Mouse (Mus musculus): ENCODE measurements around the gene Nub1.
A peak's percentile ranks its signal among the peaks of the same experiment; 100 is the strongest.

Gene Nub1

DNA sequence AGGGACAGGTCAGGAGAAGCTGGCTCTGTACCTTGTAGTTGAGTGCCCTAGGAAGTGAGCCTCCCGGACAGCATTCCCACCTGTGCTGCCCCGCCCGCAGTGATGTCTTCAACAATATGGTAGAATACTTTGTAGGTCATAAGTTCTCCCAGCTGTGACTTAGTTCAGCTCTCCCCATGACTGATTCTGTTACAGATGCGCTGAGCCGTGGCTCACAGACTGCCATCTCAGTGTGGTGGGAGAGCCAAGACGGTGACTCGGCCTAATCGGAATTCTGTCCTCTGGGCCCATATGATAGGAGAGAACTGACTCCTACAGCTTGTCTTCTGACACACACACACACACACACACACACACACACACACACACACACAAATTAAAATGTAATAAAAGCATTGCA lies 19.3 kb downstream of the Nub1 start:
- DNase-seq, result no peak

DNA sequence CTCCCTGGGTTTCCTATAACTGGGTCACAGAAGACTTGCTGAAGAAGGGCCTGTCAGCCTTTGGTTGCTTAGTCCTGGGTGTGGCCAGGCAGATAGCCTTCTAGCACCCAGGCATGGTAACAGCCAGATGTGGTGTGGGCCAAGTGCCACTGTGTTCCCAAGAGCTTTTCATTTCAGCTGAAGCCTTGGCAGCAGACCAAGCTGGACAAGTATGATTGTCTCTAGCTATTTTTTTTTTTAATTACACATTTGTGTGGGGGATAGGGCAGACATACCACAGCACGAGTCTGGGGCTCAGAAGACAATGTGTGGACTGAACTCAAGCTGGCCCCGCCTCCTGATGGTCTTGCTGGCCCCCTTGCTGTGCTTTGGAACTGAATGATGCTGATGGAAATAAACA lies 24.6 kb downstream of the Nub1 start:
- DNase-seq, result peak; percentile 16

DNA sequence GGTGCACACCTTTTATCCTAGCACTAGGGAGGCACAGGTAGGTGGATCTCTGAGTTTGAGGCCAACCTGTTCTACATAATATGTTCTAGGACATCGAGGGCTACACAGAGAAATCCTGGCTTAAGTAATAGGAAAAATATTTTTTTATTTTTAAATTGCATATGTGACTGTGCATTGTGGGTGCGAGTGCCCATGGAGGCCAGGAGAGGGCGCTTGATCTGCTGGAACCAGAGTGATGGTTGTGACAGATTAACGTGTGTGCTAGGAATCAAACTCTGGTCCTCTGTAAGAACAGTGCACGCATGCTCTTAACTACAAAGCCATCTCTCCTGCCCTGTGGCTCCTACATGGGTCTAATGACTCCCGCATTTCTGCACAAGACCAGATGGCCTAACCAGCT lies 26.3 kb downstream of the Nub1 start:
- DNase-seq, result no peak

DNA sequence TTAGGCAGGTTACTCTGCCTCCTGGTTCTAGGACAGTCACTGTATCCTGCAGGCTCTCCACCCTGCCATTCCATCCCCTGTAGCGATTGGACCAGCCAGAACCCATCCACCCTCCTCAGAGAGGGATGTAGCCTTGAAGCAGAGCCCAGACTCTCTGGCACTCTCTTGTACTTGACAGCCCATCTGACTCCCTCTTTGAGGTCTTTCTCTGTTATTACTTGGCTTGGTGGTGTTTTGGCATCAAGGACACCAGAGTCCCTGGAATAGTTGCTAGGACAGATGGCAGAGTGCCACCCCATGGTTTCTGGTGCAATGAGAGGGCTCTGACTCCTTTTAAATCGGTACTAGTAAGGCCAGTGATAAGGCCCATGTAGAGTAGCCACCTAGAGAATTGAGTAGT lies 27.9 kb downstream of the Nub1 start:
- peak; percentile 83 for DNase-seq

DNA sequence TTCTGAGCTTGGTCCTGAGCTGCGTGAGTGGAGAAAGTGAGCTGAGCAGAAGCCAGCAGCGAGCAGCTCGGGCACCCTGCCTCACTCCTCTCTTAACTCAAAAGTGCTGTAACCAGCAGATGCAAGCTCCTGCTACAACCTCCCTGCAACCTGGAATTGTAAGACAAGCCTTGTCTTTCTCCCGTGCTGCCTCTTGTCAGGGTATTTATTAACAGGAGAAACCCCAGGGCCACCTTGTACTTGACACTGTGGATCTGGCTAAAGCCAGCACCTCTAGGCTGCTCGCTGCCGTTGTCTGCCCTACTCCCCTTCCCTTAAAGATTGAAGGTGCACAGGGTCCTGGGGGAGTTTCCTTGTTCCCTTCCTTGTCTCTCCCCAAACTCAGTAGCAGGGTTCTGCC lies 28.7 kb downstream of the Nub1 start:
- no peak for DNase-seq

DNA sequence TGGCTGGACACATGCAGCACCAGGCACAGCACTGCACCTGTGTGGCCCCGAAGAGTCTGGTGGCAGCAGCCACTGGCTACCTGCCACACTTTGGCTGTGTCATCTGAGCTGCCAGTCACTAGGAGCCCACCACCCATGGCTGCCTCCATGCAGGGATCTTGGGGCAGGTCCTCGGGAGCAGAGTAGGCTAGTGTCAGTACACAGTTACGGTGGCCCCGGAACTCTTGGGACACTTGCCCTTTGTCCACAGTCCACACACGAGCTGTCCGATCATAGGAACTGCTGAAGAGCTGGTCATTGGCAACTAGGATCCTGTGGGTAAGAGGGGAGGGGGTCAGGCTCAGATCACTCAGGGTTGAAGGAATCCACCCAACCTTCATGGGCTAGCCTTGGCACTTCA lies 32.7 kb downstream of the Nub1 start:
- no peak for DNase-seq

DNA sequence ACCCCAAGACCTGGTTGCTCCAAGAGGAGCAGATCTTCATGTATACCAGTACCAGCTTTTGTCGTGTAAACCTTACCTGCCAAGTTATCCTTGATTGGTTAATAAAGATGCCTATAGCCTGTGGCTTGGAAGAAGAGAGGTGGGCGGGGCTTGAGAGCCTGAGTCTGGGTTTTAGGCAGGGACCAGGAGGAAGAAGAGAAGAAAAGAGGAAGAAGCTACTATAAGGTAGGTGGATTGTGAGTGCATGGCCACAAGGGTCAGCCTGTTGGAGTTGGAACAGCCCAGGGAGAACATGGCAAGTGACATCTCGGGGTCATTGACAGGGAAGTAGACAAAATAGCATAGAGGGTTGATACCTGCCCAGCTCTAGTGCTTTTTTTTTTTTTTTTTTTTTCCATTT lies 34.5 kb downstream of the Nub1 start:
- DNase-seq, result no peak

DNA sequence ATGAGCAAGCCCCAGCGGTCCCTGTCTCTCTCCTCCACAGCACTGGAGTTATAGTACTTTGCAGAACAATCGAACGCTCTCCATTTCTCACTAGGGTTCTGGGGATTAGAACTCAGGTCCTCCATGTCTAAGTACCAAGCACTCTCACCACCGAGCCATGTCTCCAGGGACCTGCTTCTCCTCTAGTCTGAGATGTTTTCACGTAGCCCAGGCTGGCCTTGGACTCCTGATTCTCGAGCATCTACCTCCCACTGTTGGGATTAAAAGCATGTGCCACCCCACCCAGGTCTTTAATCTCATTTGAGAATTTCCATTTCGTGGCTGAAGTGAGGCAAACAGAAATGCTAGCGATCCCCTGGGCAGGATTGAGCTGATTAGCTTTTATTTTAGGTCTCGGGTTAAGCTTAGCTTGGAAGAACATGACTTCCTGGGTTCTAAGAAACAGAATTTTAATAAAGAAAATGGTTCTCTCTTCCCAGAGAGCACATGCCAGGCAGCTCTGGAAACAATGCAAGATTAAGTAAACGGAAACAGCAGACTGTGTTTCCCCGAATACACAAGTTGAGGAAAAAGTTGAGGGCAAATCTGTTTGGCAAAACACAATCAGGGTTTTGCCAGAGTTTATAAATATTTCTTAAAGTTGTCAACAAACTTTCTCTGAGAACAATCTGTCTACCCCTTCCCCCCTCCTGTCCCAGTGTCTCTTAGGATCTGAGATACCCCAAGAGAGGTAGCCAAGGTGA lies 38.4 kb downstream of the Nub1 start:
- no peak for DNase-seq

DNA sequence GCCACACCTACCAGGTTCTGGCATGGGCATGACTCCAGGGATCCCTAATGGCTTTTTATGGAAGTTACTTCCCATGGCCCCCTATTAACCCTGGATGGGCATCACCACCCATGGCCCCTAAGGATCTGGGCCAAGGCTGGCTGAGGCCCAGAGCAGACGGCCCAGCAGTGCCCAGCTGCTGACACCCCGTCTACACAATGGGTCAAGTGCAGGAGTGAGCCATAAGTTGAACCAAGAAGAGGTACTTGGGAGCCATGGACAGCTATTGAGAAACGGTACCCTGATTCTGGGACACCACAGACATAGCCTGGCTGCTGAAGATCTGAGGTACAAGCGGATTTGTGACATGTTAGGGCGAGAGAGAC lies 38.9 kb downstream of the Nub1 start:
- DNase-seq, result no peak

DNA sequence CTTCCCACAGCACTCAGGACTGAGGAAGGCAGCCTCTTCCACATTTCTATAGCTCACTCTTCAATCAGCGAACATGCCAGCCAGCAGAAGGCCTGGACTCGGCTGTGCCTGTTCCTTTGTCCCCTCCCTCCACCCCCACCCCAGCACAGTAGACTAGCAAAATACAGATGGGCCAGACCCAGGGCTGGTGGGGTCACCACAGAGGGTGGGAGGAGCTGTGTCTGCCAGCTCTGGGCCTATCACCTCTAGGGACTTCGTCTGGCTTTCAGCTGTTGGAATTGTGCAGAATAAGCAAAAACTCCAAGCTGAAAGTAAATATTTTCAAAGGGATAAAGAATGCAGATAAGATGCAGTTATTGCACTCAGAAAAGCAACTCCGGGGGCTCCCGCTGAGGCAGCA lies 39.5 kb downstream of the Nub1 start:
- no peak for DNase-seq

DNA sequence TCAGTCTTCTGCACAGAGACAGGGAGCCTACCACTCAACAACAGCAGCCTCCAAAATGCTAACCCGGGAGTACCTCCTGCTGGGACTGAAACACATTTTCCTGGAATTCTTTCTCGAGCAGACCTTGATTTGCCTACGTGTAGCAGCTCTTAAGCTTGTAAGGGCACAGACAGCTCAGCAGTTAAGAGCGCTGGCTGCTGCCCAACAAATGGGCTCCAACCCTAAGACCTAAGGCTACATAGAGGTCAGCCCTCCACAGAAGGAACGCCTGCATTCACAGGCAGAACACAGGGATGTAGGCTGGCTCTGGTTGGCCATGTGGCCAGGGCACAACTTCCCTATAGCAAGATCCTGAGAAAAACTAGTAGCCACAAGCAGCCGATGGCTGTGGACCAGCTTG lies 40.6 kb downstream of the Nub1 start:
- no peak for DNase-seq

DNA sequence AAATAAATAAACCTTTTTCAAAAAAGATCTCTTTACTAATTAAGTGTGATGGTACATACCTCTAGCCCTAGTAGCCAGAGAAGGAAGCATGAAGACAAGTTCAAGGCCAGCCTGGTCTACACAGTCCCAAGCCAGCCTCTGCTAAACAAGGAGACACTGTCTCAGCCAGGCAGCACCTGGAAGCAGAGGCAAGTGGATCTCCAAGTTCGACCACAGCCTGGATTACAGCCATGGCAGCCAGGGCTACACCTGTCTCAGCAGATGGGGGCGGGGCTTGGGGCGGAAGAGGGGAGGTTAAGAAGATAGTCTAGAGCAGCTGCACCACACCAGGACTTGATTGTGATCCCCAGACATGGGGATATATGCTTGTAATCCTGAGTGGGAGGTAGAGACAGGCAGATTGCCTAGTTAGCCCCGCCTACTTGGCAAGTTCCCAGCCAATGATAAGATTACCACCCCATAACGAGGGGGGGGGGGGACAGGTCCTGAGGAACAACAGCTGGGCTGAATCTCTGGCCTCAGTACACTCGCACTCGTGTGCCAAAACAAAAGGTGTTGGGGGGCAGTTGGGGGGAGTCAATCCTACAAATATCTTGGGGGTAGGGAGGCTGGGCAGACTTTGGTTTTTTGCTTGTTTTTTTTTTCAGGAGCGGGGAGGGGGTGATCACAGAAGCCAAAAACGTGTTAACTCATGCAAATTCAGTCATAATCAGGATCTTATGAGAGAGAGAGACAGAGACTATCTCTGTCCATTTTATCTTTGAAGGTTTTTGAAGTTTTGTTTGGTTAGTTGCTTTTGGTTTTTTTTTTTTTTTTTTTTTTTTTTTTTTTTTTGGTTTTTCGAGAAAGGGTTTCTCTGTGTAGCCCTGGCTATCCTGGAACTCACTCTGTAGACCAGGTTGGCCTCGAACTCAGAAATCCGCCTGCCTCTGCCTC lies 41.8 kb downstream of the Nub1 start:
- DNase-seq, result no peak

DNA sequence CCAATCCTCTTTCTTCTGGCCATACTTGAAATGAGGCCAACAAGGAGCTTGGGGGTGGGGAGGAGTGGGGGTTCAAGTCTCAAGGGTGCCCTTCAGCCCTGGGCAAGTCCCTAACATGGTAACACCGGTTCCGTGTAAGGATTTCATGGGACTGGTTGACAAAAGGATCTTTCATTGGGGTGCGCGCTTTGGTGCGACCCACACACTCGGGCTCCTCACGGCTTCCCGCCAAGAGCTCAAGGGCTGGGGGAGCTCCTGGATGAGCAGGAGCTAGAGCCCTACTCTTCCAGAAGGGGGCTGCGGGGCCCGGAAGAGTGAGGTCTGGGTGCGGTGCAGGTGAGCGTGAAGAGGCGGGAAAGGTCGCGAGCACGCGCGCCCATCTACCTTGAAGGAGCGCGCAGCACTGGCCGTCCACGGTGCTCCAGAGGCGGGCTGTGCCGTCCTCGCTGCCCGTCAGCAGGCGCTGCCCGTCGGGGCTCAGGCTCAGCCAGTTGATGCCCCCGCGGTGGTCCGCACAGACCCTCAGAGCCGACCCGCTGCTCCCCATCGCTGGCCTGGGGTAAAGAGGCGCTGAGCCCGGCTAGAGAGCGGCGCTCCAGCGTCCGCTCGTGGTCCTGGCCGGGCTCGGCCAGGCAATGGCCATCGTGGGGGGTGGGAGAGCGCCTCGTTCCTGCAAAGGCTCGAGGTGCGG lies 44.6 kb downstream of the Nub1 start:
- DNase-seq, result no peak

DNA sequence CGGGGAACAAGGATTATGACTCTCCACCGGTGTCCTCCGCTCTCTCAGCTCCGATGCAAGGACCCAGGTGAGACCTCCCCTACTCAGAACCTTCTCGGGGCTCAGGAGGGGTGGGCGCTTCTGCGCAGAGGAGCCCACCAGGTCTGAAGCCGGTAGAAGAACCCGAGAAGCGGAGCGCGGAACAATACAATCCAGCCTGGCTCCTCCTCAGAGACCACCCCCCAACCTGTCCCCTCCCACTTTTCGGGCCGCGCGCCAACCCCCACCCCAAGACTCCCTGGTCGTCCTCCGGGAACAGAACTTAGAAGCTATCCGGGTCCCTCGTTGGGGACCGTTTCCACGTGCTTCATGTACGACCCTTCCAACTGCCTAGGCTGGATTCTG lies 45.1 kb downstream of the Nub1 start, which contains the start of gene Wdr86:
Gene Wdr86 (minus strand): TSS at position 240 of the 384 bp plus-strand sequence.
- no peak for DNase-seq

DNA sequence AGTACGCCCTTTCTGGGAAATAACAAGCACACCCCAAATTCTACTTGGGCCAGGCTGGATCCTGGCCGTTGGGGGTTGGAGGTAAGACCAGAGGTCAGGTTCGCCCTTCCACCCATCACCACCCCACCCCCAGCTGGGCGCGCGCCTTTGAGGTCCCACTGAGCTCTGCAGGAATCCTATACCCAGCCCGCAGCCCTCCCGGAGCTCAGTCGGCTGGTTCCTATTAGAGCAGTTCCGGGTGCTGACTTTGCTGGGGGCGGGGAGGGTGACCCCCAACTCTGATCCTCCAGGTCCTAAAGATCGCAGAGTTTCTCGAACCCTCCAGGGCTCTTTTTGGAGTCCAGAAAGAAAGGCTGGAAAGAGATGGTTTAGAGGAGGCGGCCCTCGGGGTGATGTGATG lies 45.7 kb downstream of the Nub1 start:
- DNase-seq, result no peak

DNA sequence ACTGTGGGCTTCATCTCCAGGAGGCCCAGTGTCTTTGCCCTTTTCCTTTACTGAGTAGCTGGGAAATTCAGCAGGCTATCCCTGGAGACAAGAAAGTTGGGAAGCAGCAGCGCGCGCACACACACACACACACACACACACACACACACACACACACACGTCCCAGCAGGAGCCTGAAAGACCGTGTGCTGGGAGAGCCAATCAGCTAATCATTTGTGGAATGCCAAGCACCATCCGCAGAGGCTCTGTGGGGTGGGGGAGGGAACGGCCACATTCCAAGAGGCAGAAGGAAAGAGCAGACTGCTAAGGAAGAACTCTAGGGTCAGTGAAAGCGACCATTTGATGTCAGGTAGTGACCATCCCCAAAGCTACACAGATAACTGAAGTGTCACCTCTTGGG lies 47.8 kb downstream of the Nub1 start:
- DNase-seq, result no peak

DNA sequence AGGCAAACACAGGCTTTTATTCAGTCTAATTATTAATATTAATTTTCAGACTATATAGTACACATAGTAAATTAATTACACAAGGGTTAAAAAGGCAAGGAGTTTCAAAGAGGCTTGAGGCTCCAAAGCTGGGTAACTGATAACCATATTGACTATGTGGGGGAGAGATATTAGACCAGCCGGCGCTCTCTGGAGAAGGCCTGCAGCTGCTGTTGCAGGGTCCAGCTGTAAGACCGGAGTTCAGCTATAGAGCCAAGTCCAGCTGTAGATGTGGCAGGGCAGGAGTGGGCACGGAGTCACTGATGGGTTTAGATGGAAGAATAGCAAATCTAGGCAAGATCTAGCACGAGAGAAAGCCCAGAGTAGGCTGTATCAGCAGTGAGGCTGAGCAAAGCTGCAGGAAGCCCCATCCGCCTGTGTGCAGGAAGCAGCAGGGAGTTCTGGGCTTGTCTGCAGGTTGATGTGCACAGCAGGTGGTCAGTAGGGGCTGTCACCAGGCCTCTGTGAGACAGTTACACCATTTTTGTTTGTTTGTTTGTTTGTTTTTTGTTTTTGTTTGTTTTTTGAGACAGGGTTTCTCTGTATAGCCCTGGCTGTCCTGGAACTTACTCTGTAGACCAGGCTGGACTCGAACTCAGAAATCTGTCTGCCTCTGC lies 48.6 kb downstream of the Nub1 start:
- no peak for DNase-seq

DNA sequence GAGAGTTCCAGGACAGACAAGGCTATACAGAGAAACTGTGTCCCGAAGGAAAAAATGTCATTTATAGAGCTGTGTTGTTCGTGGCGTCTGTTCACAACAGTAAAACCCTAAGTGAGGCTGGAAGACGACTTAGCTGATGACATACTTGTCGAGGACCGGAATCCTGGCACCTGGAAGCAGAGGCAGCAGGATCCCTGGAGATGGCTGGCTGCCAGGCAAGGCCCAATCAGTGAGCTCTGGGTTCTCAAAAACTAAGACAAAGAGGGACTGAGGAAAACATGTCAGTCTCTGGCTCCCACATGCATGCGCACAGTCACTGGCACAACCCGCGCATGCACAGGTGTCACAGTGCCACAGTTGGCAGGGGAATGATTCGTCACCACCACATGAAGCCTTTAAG lies 52.3 kb downstream of the Nub1 start:
- DNase-seq, result no peak

DNA sequence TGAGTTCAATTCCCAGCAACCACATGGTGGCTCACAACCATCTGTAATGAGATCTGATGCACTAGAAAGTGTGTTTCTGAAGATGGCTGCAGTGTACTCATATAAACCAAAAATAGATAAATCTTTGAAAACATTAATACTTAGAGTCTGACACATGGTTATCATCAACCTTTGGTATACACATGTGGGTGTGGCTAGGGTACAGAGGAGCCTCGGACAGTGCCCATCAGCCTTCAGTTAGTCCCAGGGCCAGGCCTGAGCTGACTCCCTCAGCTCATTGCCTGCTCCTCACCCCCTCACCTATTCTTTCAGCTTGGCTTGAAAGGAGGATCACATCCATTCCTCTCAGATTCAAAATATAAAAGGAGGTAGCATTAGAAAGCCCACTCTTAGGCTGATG lies 53.2 kb downstream of the Nub1 start:
- DNase-seq, result no peak

DNA sequence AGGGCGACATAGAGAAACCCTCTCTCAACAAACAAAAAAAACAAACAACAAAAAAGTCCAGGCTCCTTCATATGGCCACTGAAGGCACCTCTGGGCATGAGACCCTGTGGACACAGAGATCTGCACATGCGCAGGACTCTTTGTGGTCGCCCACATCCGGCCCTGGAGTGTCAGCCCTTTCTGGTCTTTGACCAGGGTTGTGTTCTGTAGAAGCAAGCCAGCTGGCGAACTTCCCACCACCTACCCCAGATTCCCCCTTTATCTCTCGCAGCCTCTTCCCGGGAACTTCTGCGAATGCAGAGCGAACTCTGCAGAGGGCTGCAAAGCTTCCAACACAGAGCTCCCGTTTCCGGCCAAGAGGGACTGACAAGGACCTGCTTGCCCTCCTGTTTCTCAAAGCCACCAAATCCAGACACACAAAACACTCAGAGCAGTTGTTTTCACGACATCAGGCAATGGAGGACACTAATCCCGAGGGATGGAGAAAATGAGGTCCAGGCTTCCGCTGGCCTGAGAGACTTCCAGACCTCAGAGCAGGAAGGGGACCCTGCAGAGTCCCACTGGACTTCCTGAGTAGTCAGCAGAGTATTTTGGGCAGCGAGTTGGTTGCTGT lies 53.9 kb downstream of the Nub1 start:
- DNase-seq, result no peak

DNA sequence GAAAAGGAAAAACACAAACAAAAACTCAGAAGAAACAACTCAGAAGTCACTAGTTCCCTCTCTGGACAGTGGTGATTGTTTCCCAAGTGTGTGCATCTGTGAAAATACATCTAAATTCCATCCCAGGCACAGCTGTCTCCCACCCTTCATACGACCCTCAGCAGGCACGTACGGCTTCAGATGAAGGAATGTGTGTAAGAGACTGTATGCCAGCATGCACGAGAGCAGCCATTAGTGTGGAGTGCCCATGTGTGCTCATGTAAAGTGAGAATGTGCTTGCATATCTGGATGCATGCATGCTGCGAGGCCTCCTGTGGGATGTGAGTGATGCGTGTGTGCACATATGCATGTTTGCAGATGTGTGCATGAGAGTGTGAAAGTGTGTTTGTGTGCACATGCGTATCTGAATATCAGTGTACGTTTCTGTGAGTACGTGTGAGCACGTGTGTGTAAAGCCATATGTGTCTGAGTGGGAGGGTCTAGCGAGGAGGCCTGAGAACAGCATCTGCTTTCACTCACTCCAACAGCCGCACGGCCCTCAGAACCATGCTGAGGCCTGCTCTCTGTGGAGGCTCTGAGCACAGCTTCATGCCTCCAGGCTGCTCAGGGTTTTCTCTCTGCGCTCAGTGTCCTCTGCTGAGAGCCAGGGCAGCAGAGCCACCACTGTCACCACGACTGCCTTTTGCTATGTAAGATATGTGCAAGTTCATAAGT lies 56.0 kb downstream of the Nub1 start:
- no peak for DNase-seq

DNA sequence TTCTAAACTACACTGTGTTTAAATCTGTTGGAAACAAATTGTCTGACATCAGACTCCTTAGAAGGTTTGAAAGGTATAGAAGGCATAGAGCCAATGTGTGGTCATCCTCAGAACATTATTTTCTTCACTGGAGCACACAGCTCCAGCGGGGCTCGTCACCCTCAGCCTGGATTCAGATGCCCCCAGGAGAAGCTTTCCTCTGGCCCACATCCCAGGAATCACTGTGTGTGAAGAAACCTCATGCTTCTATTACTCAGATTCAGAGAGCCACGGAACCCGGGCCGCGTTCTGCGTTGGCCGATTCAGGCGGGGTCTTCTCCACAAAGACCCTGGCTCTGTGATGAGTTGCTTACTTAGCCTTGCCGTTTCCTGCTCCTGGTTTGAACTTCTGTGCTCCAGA lies 58.6 kb downstream of the Nub1 start:
- DNase-seq, result no peak

Data from cerebellum, adult 9-10 months (tissue).